8 mouse cellular contexts compared by ENCODE assay signal in genomic region chr17:50069897-50070636, GRCm38 (mm10).
A peak's percentile ranks its signal among the peaks of the same experiment; 100 is the strongest.
DNase-seq lines count a peak whose midpoint lies in the region; ATAC-seq and TF ChIP-seq lines count a peak whose summit lies in the region.

No protein-coding gene starts in this region.

- no peaks in the 10 kb centered on the region for H3K4me1 ChIP-seq in kidney, postnatal 0 days (replicated peaks; ENCODE audit: insufficient read depth, low read length)
- peaks cover 35% of the 10 kb centered on the region for H3K4me1 ChIP-seq in megakaryocyte, embryonic 14.5 days
- no peaks in the 10 kb centered on the region for H3K4me1 ChIP-seq in midbrain, embryonic 14.5 days (ENCODE audit: control insufficient read depth, insufficient read depth, low read length)

- no peak for TF ChIP-seq CTCF in kidney, postnatal 0 days (IDR thresholded peaks at IDR 0.05; ENCODE audit: low read depth)

- no peak overlapping the region for H3K4me3 ChIP-seq in kidney, postnatal 0 days (replicated peaks; ENCODE audit: low read depth, low read length)
- peak overlapping the region; percentile 74 for H3K4me3 ChIP-seq in megakaryocyte, embryonic 14.5 days (replicated peaks)
- no peak overlapping the region for H3K4me3 ChIP-seq in midbrain, embryonic 14.5 days (replicated peaks; ENCODE audit: low read depth, low read length)

- H3K27me3 ChIP-seq in kidney, postnatal 0 days (ENCODE audit: insufficient read depth, low read length) = no peaks in the 10 kb centered on the region
- H3K27me3 ChIP-seq in megakaryocyte, embryonic 14.5 days (replicated peaks) = no peaks in the 10 kb centered on the region
- H3K27me3 ChIP-seq in midbrain, embryonic 14.5 days (ENCODE audit: control insufficient read depth, insufficient read depth, low read length) = no peaks in the 10 kb centered on the region

- intact Hi-C loops in heart, postnatal 10 days (cut with DNase I) = no loop called here

- no peaks in the 10 kb centered on the region for H3K9me3 ChIP-seq in kidney, postnatal 0 days (replicated peaks; ENCODE audit: low read length)
- H3K9me3 ChIP-seq in megakaryocyte, embryonic 14.5 days = no peaks in the 10 kb centered on the region
- H3K9me3 ChIP-seq in midbrain, embryonic 14.5 days (ENCODE audit: control insufficient read depth, low read length) = no peaks in the 10 kb centered on the region

- no peaks in the 10 kb centered on the region for H3K36me3 ChIP-seq in kidney, postnatal 0 days (ENCODE audit: insufficient read depth, low read length)
- no peaks in the 10 kb centered on the region for H3K36me3 ChIP-seq in megakaryocyte, embryonic 14.5 days (replicated peaks; ENCODE audit: low read length)
- H3K36me3 ChIP-seq in midbrain, embryonic 14.5 days (ENCODE audit: control insufficient read depth, insufficient read depth, low read length) = no peaks in the 10 kb centered on the region

- no peak overlapping the region for H3K9ac ChIP-seq in kidney, postnatal 0 days (ENCODE audit: low read depth, low read length)
- H3K9ac ChIP-seq in midbrain, embryonic 14.5 days (replicated peaks; ENCODE audit: low read length) = no peak overlapping the region

- WGBS in kidney, postnatal 0 days = 26% methylated on average over 10 of the region's 10 CpGs
- WGBS in midbrain, embryonic 14.5 days = 59% methylated on average over 10 of the region's 10 CpGs

- H3K4me2 ChIP-seq in kidney, postnatal 0 days (ENCODE audit: low read length) = no peak overlapping the region
- H3K4me2 ChIP-seq in midbrain, embryonic 14.5 days (ENCODE audit: low read length) = no peak overlapping the region

- peak; percentile 13; the same call in 1 of the 2 replicates for ATAC-seq in kidney, postnatal 0 days (replicated peaks; ENCODE audit: low FRiP score, low read depth)
- peak; percentile 53 for ATAC-seq in common myeloid progenitor, adult 5-6 weeks (replicated peaks; ENCODE audit: low read depth, poor library complexity, severe bottlenecking)
- ATAC-seq in midbrain, embryonic 14.5 days (ENCODE audit: low FRiP score, low TSS enrichment) = no peak

- H3K27ac ChIP-seq in kidney, postnatal 0 days = no peak overlapping the region
- H3K27ac ChIP-seq in midbrain, embryonic 14.5 days (replicated peaks; ENCODE audit: low read depth, low read length) = no peak overlapping the region

- peak; percentile 49 for DNase-seq in kidney, postnatal 0 days (ENCODE audit: low spot score)
- DNase-seq in kidney, adult 18-20 months = no peak
- peak; percentile 67 to 77 for DNase-seq in heart, postnatal 10 days
- DNase-seq in cerebellum, adult 11-12 months = no peak
- DNase-seq in cerebellum, adult 8-10 months = no peak
- DNase-seq in midbrain, embryonic 14.5 days = no peak

Comparison
In these comparisons a context has a peak if more than half of its experiments do, and no peak if none do; other contexts are left out.
1. DNase-seq: peak in kidney, postnatal 0 days (single experiment) and heart, postnatal 10 days (2 of 2); none in kidney, adult 18-20 months (single experiment), cerebellum, adult 11-12 months (single experiment), cerebellum, adult 8-10 months (single experiment) and midbrain, embryonic 14.5 days (single experiment).